Mouse (Mus musculus) liver, embryonic 14.5 days (tissue): ENCODE data around the gene Fnbp1.

Source experiments
- CTCF ChIP-seq: IDR thresholded peaks from 2 replicates; pipeline ENCODE4 v1.5.1; 2016; ENCODE audit warnings: antibody characterized with exemption, low read depth, control low read depth
- EP300 ChIP-seq: IDR thresholded peaks from 2 replicates; pipeline ENCODE4 v1.6.1; 2016; ENCODE audit warnings: antibody characterized with exemption, low read depth

- TF ChIP-seq CTCF (no peak), EP300 (no peak)
These were observed 27.2 kb upstream of the Fnbp1 start for GRCm38 (mm10) chr2:31169001-31169400.
